Mouse (Mus musculus) myocyte (in vitro differentiated cells): Measurements from ENCODE around the gene Pld4.

Source experiments
- CEBPB ChIP-seq: IDR thresholded peaks from 2 replicates; pipeline ENCODE4 v1.6.1; 2011; ENCODE audit warnings: mild to moderate bottlenecking, moderate library complexity; ENCODE audit not compliant: poor library complexity, insufficient read depth, severe bottlenecking
- E2F4 ChIP-seq: IDR thresholded peaks from one replicate; pipeline ENCODE4 v1.6.1; 2011; ENCODE audit warnings: mild to moderate bottlenecking, control low read depth, moderate library complexity; ENCODE audit not compliant: insufficient read depth
- MAX ChIP-seq: IDR thresholded peaks from one replicate; pipeline ENCODE4 v1.6.1; 2011; ENCODE audit warnings: low read depth, mild to moderate bottlenecking, control low read depth
- MYOD1 ChIP-seq, 3 experiments: IDR thresholded peaks; one replicate each; pipeline ENCODE4 v1.6.1; 2011; ENCODE audit warnings: control low read depth in 2 of 3, low read depth in 2 of 3, mild to moderate bottlenecking in 2 of 3, moderate library complexity in 1 of 3; ENCODE audit not compliant: insufficient read length in 2 of 3, control insufficient read depth in 1 of 3
- MYOG ChIP-seq, 3 experiments: IDR thresholded peaks; one replicate each; pipeline ENCODE4 v1.6.1; 2011; ENCODE audit warnings: control low read depth in 2 of 3, low read depth in 2 of 3, mild to moderate bottlenecking in 2 of 3; ENCODE audit not compliant: insufficient read length in 2 of 3, control insufficient read depth in 1 of 3, insufficient read depth in 1 of 3
- POLR2A ChIP-seq: IDR thresholded peaks from one replicate; pipeline ENCODE4 v1.6.1; 2011; ENCODE audit warnings: low read depth, mild to moderate bottlenecking, control low read depth, moderate library complexity; ENCODE audit not compliant: insufficient read length
- POLR2AphosphoS2 ChIP-seq: IDR thresholded peaks from one replicate; pipeline ENCODE4 v1.6.1; 2011; ENCODE audit warnings: low read depth, control low read depth; ENCODE audit not compliant: insufficient read length
- REST ChIP-seq: IDR thresholded peaks from one replicate; pipeline ENCODE4 v1.6.1; 2011; ENCODE audit warnings: mild to moderate bottlenecking, control low read depth, moderate library complexity; ENCODE audit not compliant: insufficient read depth, insufficient read length
- TCF12 ChIP-seq: IDR thresholded peaks from one replicate; pipeline ENCODE4 v1.6.1; 2011; ENCODE audit warnings: mild to moderate bottlenecking, control low read depth; ENCODE audit not compliant: poor library complexity, insufficient read depth, severe bottlenecking
- TCF3 ChIP-seq: IDR thresholded peaks from one replicate; pipeline ENCODE4 v1.6.1; 2011; ENCODE audit warnings: low read depth, control low read depth; ENCODE audit not compliant: insufficient read length
- USF1 ChIP-seq: IDR thresholded peaks from one replicate; pipeline ENCODE4 v1.6.1; 2011; ENCODE audit warnings: low read depth, mild to moderate bottlenecking, control low read depth, moderate library complexity

GRCm38 (mm10) chr12:112773366-112773765 is 12.9 kb downstream of the Pld4 start:
- no peak for TF ChIP-seq USF1
- no peak for TF ChIP-seq POLR2A
- TF ChIP-seq MAX: no peak
- no peak for TF ChIP-seq POLR2AphosphoS2
- TF ChIP-seq REST: no peak
- TF ChIP-seq MYOG (IDR thresholded peaks at IDR 0.05; ENCODE audit: control insufficient read depth in 1 of 3, insufficient read depth in 1 of 3, insufficient read length in 2 of 3, low read depth in 2 of 3): no peak
- no peak for TF ChIP-seq E2F4
- TF ChIP-seq TCF3: no peak
- no peak for TF ChIP-seq TCF12
- TF ChIP-seq MYOD1 (IDR thresholded peaks at IDR 0.05; ENCODE audit: control insufficient read depth in 1 of 3, insufficient read length in 2 of 3, low read depth in 2 of 3): no peak
- no peak for TF ChIP-seq CEBPB
